Mouse (Mus musculus): ENCODE measurements at regions not wholly inside any gene's neighbourhood (a gene's known extent, or its start where the extent isn't known, plus 50 kb on each side); places are given as distances from the start of the nearest gene placed in this dataset.
A peak's percentile ranks its signal among the peaks of the same experiment; 100 is the strongest.
"Not testable (repeated sequence)": the region's sequence is repeated elsewhere in the genome, so short reads cannot be mapped to it uniquely, and the experiment has no call there.

DNA sequence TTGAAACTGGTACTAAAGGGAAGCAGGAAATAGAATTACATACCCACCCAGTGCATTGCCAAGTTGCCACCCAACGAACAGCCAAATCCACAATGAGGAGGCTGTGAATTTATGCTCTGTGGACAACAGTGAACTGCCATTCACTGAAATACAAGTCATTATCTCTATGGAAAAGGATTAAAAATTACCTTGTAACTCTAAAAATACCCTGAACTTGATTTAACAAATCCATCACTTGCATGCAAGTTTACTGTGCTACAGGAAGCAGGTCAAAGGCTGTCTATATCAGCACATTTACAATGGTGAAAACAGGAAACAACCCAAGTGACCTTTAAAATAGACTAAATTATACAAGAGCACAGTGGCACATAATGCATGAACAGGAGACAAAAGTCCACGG is 202.2 kb upstream of the Sema6d start:
- no peaks in the 10 kb centered on the region for H3K27me3 ChIP-seq
- WGBS = 90% methylated on average over 2 of the region's 2 CpGs
- H3K27ac ChIP-seq = no peak overlapping the region
- no peaks in the 10 kb centered on the region for H3K36me3 ChIP-seq (replicated peaks)
- H3K4me1 ChIP-seq = no peaks in the 10 kb centered on the region
- H3K9me3 ChIP-seq = no peaks in the 10 kb centered on the region
- H3K9ac ChIP-seq = no peak overlapping the region
- ATAC-seq (ENCODE audit: low FRiP score) = no peak
- H3K4me2 ChIP-seq = no peak overlapping the region
- H3K4me3 ChIP-seq (replicated peaks) = no peak overlapping the region

DNA sequence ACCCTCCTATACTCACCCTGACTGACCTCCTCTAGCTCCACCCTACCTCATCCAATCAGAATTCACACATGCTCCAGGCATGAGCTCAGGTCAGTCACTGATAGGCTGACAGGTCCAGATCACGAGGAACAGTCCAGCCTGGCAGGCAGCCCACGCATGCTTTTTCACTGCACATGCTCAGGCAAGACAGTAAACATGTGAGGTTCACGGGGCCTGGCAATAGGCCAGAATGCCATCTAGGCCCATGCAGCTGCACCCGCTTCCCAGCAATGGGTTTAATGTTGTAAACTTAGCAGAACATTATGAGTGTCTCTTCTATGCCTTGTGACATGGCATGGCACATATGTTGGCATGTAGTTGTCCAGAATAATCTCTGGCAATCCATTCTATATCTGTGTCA is 177.8 kb upstream of the Sema6d start:
- H3K27ac ChIP-seq; H3K4me1 ChIP-seq; ATAC-seq (ENCODE audit: low FRiP score); H3K4me2 ChIP-seq; H3K9ac ChIP-seq; H3K36me3 ChIP-seq (replicated peaks); H3K4me3 ChIP-seq (replicated peaks); H3K27me3 ChIP-seq; H3K9me3 ChIP-seq: not testable (repeated sequence)
- 88% methylated on average over 4 of the region's 4 CpGs for WGBS

DNA sequence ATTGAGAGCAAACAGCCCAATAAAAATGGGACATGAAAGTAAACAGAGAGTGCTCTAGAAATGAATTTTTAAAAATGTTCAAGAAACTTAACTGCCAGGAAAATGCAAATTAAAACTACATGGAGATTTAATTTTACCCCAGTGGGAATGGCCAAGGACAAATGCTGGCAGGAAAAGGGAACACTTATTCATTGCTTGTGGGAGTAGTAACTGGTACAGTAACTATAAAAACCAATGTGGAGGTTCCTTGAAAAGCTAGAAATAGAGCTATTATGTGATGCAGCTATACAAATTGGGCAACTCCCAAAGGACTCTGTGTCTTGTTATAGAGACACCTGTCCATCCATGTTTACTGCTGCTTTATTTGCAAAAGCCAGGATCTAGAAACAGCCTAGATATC is 175.7 kb upstream of the Sema6d start:
- H3K27me3 ChIP-seq = no peaks in the 10 kb centered on the region
- ATAC-seq (ENCODE audit: low FRiP score) = no peak
- no peak overlapping the region for H3K27ac ChIP-seq
- H3K4me3 ChIP-seq (replicated peaks) = no peak overlapping the region
- no peak overlapping the region for H3K9ac ChIP-seq
- no peak overlapping the region for H3K4me2 ChIP-seq
- H3K9me3 ChIP-seq = no peaks in the 10 kb centered on the region
- H3K4me1 ChIP-seq = no peaks in the 10 kb centered on the region
- no peaks in the 10 kb centered on the region for H3K36me3 ChIP-seq (replicated peaks)

DNA sequence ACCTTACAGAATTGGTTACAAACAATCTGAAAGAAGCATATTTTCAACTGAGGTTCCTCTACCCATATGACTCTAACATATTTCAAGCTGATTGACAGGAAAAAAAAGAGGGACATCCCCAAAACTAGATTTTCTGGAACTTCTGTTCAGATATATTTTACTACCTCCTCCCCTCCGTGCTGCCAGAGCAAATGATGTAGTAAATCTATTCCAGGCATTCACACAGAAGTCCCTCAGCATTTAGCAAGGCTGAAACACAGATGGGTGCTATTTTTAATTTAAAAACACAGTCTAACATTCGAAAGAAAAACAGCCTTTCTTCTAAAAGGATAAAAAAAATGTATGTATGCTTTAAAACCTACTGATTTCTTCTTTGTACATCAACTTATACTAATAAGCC is 169.4 kb upstream of the Sema6d start:
- Histone ChIP-seq H3K27ac (no peak overlapping the region), H3K9ac (no peak overlapping the region), H3K4me3 (replicated peaks) (no peak overlapping the region), H3K36me3 (replicated peaks) (no peaks in the 10 kb centered on the region), H3K4me1 (no peaks in the 10 kb centered on the region), H3K9me3 (no peaks in the 10 kb centered on the region), H3K27me3 (no peaks in the 10 kb centered on the region), H3K4me2 (no peak overlapping the region)
- ATAC-seq (ENCODE audit: low FRiP score) = no peak
- WGBS = 64% methylated on average over 2 of the region's 2 CpGs

DNA sequence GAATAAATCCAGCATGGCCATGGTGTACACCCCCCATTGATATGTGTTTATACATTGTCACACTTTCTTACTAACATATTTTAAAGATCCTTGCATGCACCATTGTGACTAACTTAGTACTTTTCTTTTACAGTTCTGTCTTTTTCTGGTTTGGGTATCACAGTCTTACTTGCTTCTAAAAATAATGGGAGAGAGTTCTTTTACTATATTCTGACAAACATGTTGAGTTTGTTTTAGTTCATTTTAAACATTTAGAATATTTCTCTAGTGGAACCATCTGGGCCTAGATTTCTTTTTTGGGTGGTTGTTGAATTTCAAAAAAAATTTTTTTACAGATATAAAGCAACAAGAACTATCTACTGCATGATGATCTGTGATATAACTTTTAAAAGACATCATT is 161.7 kb upstream of the Sema6d start:
- no peak overlapping the region for H3K9ac ChIP-seq
- H3K27ac ChIP-seq = no peak overlapping the region
- no peak overlapping the region for H3K4me3 ChIP-seq (replicated peaks)
- H3K4me1 ChIP-seq = no peaks in the 10 kb centered on the region
- no peaks in the 10 kb centered on the region for H3K36me3 ChIP-seq (replicated peaks)
- H3K9me3 ChIP-seq = no peaks in the 10 kb centered on the region
- H3K4me2 ChIP-seq = no peak overlapping the region
- H3K27me3 ChIP-seq = no peaks in the 10 kb centered on the region
- no peak for ATAC-seq (ENCODE audit: low FRiP score)

DNA sequence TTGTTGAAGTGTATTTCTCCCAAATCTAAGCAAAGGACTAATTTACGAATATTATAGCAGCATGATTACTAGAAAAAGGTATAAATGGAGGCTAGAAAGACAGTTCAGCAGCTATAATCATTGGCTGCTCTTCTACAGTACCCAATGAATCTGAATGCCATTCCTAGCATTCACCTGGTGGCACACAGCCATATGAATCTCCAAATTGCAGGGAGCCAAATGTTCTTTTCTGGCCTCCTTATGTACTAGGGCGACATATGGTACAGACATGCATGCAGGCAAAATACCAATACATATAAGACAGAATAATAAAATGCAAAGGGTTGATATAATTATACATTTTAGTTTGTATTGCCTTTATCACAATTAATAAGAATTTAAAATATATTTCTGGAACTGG is 152.9 kb upstream of the Sema6d start:
- no peak overlapping the region for H3K4me3 ChIP-seq (replicated peaks)
- no peak for ATAC-seq (ENCODE audit: low FRiP score)
- H3K9me3 ChIP-seq = no peaks in the 10 kb centered on the region
- no peak overlapping the region for H3K4me2 ChIP-seq
- no peaks in the 10 kb centered on the region for H3K36me3 ChIP-seq (replicated peaks)
- no peaks in the 10 kb centered on the region for H3K27me3 ChIP-seq
- H3K9ac ChIP-seq = no peak overlapping the region
- H3K4me1 ChIP-seq = no peaks in the 10 kb centered on the region
- WGBS = 82% methylated on average over 2 of the region's 2 CpGs
- no peak overlapping the region for H3K27ac ChIP-seq

DNA sequence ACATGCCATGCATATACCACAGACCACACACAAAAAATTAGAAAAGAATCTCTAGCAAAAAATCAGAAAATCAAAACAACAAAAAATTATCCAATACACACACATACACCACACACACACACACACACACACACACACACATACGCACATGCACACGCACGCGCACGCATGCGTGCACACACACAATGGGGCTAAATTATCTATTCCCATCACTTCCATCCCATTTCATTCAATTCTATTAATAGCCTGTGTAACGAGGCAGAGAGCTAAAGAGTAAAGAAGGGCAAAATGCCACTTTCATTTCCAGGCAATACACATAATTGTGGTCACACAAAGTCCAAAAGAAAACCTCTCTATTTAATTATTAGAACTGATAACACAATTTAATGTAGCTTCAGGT is 126.2 kb upstream of the Sema6d start:
- 0 out of 2 replicates have a peak, but pooled peaks have one; percentile 53 for ATAC-seq (ENCODE audit: low FRiP score)
- Histone ChIP-seq H3K4me1 (no peaks in the 10 kb centered on the region), H3K36me3 (replicated peaks) (no peaks in the 10 kb centered on the region), H3K27me3 (no peaks in the 10 kb centered on the region), H3K27ac (no peak overlapping the region), H3K9ac (no peak overlapping the region), H3K4me3 (replicated peaks) (no peak overlapping the region), H3K4me2 (no peak overlapping the region), H3K9me3 (no peaks in the 10 kb centered on the region)
- 65% methylated on average over 7 of the region's 7 CpGs for WGBS

DNA sequence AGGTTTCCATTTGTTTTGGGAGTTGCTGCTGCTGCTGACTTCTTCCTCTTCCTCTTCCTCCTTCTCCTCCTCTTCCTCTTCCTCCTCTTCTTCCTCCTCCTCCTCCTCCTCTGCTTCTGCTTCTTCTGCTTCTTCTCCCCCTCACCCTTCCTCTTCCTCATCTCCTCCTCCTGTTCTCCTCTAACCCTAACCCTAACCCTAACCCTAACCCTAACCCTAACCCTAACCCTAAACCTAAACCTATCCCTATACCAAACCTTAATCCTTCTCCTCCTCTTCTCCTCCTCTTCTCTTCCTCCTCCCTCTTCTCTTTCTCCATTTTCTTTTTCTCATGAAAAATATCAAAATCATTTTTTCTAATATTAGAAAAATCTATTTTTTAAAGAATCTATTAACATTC is 86.3 kb upstream of the Sema6d start:
- Histone ChIP-seq H3K4me3 (replicated peaks) (no peak overlapping the region), H3K4me2 (no peak overlapping the region), H3K27ac (no peak overlapping the region), H3K9me3 (no peaks in the 10 kb centered on the region), H3K36me3 (replicated peaks) (no peaks in the 10 kb centered on the region), H3K27me3 (no peaks in the 10 kb centered on the region), H3K4me1 (no peaks in the 10 kb centered on the region), H3K9ac (no peak overlapping the region)
- no peak for ATAC-seq (ENCODE audit: low FRiP score)

DNA sequence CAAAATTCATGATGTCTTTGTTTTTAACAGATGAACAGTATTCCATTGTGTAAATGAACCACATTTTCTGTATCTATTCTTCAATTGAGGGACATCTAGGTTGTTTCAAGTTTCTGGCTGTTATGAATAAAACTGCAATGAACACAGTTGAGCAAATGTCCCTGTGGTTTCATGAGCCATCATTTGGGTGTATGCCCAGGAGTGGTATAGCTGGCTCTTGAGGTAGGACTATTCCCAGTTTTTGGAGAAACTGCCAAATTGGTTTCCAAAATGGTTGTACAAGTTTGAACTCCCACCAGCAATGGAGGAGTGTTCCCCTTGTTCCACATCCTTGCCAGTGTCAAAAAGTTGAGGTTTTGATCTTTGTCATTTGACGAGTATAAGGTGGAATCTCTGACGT is 74.2 kb upstream of the Sema6d start:
- Histone ChIP-seq H3K27ac (no peak overlapping the region), H3K4me1 (no peaks in the 10 kb centered on the region), H3K9ac (no peak overlapping the region), H3K4me2 (no peak overlapping the region), H3K36me3 (replicated peaks) (no peaks in the 10 kb centered on the region), H3K9me3 (no peaks in the 10 kb centered on the region), H3K4me3 (replicated peaks) (no peak overlapping the region), H3K27me3 (no peaks in the 10 kb centered on the region)
- WGBS = 80% methylated on average over 2 of the region's 2 CpGs
- ATAC-seq (ENCODE audit: low FRiP score) = no peak
